Mouse (Mus musculus): ENCODE results near the gene Cnot11.

The Cnot11 gene

GRCm38 (mm10) chr1:39535515-39536311, 921 bp downstream of the Cnot11 start:
- peak; percentile 96 to 97 for DNase-seq (ENCODE audit: low spot score in 2 of 2)

- no peak for DNase-seq (ENCODE audit: low spot score in 2 of 2)
These were observed 1.9 kb downstream of the Cnot11 start for GRCm38 (mm10) chr1:39536701-39537100.

GRCm38 (mm10) chr1:39537631-39538380, 3.0 kb downstream of the Cnot11 start:
- no peak for DNase-seq (ENCODE audit: low spot score in 2 of 2)

GRCm38 (mm10) chr1:39540592-39540991, 5.8 kb downstream of the Cnot11 start:
- no peak for DNase-seq (ENCODE audit: low spot score in 2 of 2)

GRCm38 (mm10) chr1:39545589-39545988, 10.8 kb downstream of the Cnot11 start:
- DNase-seq (ENCODE audit: low spot score in 2 of 2), result peak in 1 of 2 experiments; percentile 22

GRCm38 (mm10) chr1:39546160-39546866, 11.5 kb downstream of the Cnot11 start:
- DNase-seq (ENCODE audit: low spot score in 2 of 2), result no peak

GRCm38 (mm10) chr1:39547238-39547637, 12.4 kb downstream of the Cnot11 start:
- DNase-seq (ENCODE audit: low spot score in 2 of 2), result no peak

GRCm38 (mm10) chr1:39549831-39550230, 15.0 kb downstream of the Cnot11 start:
- DNase-seq (ENCODE audit: low spot score in 2 of 2), result no peak

- DNase-seq (ENCODE audit: low spot score in 2 of 2), result no peak
These were observed 21.0 kb downstream of the Cnot11 start for GRCm38 (mm10) chr1:39555556-39556415.

- no peak for DNase-seq (ENCODE audit: low spot score in 2 of 2)
These were observed 24.2 kb downstream of the Cnot11 start for GRCm38 (mm10) chr1:39559009-39559408.

- DNase-seq (ENCODE audit: low spot score in 2 of 2), result no peak
These were observed 27.1 kb downstream of the Cnot11 start for GRCm38 (mm10) chr1:39561920-39562319.

GRCm38 (mm10) chr1:39563161-39563560, 28.4 kb downstream of the Cnot11 start:
- DNase-seq (ENCODE audit: low spot score in 2 of 2), result no peak

GRCm38 (mm10) chr1:39564603-39565002, 29.8 kb downstream of the Cnot11 start:
- no peak for DNase-seq (ENCODE audit: low spot score in 2 of 2)

GRCm38 (mm10) chr1:39568079-39568478, 33.3 kb downstream of the Cnot11 start:
- no peak for DNase-seq (ENCODE audit: low spot score in 2 of 2)

GRCm38 (mm10) chr1:39571653-39572052, 36.9 kb downstream of the Cnot11 start:
- no peak for DNase-seq (ENCODE audit: low spot score in 2 of 2)

- DNase-seq (ENCODE audit: low spot score in 2 of 2), result no peak
These were observed 39.1 kb downstream of the Cnot11 start for GRCm38 (mm10) chr1:39573890-39574289.

GRCm38 (mm10) chr1:39575778-39576375, 41.1 kb downstream of the Cnot11 start:
- no peak for DNase-seq (ENCODE audit: low spot score in 2 of 2)

GRCm38 (mm10) chr1:39576431-39577243, 41.8 kb downstream of the Cnot11 start:
- peak; percentile 42 to 47 for DNase-seq (ENCODE audit: low spot score in 2 of 2)

- peak; percentile 94 to 95 for DNase-seq (ENCODE audit: low spot score in 2 of 2)
These were observed 42.5 kb downstream of the Cnot11 start, which contains the start of gene Rnf149 for GRCm38 (mm10) chr1:39577253-39577705. Gene Rnf149, minus strand, starts transcription at chr1:39577405.

GRCm38 (mm10) chr1:39578446-39578845, 43.7 kb downstream of the Cnot11 start:
- DNase-seq (ENCODE audit: low spot score in 2 of 2), result peak in 1 of 2 experiments; percentile 21

Data from spleen, postnatal 36 days (tissue).